Mouse (Mus musculus): ENCODE measurements around the gene Tmc4. TPM values are rescaled to one million over a fixed set of nuclear protein-coding genes. Genes with fewer than 3 reads are reported as not detected.
A peak's percentile ranks its signal among the peaks of the same experiment; 100 is the strongest.

Tmc4 gene
- total RNA-seq, 1 experiment = 2.9 TPM

GRCm38 (mm10) chr7:3664524-3665214 lies 12.7 kb downstream of the Tmc4 start:
- Histone ChIP-seq H3K4me3 (ENCODE audit: insufficient read depth in 1 of 2, low read depth in 1 of 2, low read length in 2 of 2, poor library complexity in 1 of 2, severe bottlenecking in 1 of 2) (peak overlapping the region; percentile 78 to 81), H3K9ac (ENCODE audit: insufficient read depth, low read depth, low read length, poor library complexity, severe bottlenecking) (peak overlapping the region; percentile 80), H3K36me3 (ENCODE audit: control insufficient read depth, insufficient read depth, low read length, poor library complexity, severe bottlenecking) (peaks cover 24% of the 10 kb centered on the region), H3K4me1 (ENCODE audit: control insufficient read depth in 2 of 2, insufficient read depth in 2 of 2, low read length in 2 of 2, poor library complexity in 1 of 2) (peaks cover 0 to 4% of the 10 kb centered on the region in 2 experiments; a peak in 2 of 4 replicates), H3K27ac (ENCODE audit: insufficient read depth, low read depth, low read length, poor library complexity, severe bottlenecking) (no peak overlapping the region), H3K9me3 (ENCODE audit: control insufficient read depth, insufficient read depth, low read depth, low read length) (no peaks in the 10 kb centered on the region)
- no peak for DNase-seq (ENCODE audit: low read depth, low spot score)
- in situ Hi-C loops (cut with MboI; ENCODE audit: low sequenced_read_pairs in 2 of 2, unreplicated experiment in 2 of 2) = no loop called here
- TF ChIP-seq ZC3H11A (IDR thresholded peaks at IDR 0.05; ENCODE audit: borderline replicate concordance, low read depth, low read length) = no peak
- peak; percentile 64 for TF ChIP-seq ZNF384 (IDR thresholded peaks at IDR 0.05; ENCODE audit: low read depth, low read length)
- no peak for TF ChIP-seq CHD2 (IDR thresholded peaks at IDR 0.05; ENCODE audit: low read depth, low read length)
- no peak for TF ChIP-seq HCFC1 (IDR thresholded peaks at IDR 0.05; ENCODE audit: borderline replicate concordance, insufficient read depth, low read length)

DNA sequence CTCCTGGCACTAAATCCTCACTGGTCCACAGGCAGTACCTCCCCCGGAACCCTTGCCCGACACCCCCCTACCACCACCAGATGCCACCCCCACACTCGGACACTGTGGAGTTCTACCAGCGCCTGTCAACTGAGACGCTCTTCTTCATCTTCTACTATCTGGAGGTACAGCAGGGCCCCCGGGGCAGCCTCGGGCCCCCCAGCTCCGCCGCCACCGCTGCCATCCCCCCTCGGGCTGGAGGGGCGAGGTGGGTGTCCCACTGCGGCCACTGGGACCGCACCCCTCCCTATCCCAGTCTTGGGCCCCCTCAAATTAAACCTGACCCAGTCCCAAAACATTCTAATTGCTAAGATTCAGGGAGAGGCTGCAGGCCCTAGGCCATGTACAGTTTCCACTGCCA lies 18.8 kb downstream of the Tmc4 start:
- Histone ChIP-seq H3K4me1 (ENCODE audit: control insufficient read depth in 2 of 2, insufficient read depth in 2 of 2, low read length in 2 of 2, poor library complexity in 1 of 2) (no peaks in the 10 kb centered on the region), H3K36me3 (ENCODE audit: control insufficient read depth, insufficient read depth, low read length, poor library complexity, severe bottlenecking) (peaks cover 81% of the 10 kb centered on the region), H3K9ac (ENCODE audit: insufficient read depth, low read depth, low read length, poor library complexity, severe bottlenecking) (no peak overlapping the region), H3K4me3 (ENCODE audit: insufficient read depth in 1 of 2, low read depth in 1 of 2, low read length in 2 of 2, poor library complexity in 1 of 2, severe bottlenecking in 1 of 2) (no peak overlapping the region), H3K9me3 (ENCODE audit: control insufficient read depth, insufficient read depth, low read depth, low read length) (no peaks in the 10 kb centered on the region), H3K27ac (ENCODE audit: insufficient read depth, low read depth, low read length, poor library complexity, severe bottlenecking) (no peak overlapping the region)
- no peak for DNase-seq (ENCODE audit: low read depth, low spot score)
- no peak for TF ChIP-seq ZNF384 (IDR thresholded peaks at IDR 0.05; ENCODE audit: low read depth, low read length)
- TF ChIP-seq CHD2 (IDR thresholded peaks at IDR 0.05; ENCODE audit: low read depth, low read length) = no peak
- no peak for TF ChIP-seq MAFK (IDR thresholded peaks at IDR 0.05; ENCODE audit: insufficient read depth, low read depth, low read length)
- no peak for TF ChIP-seq ZC3H11A (IDR thresholded peaks at IDR 0.05; ENCODE audit: borderline replicate concordance, low read depth, low read length)
- no peak for TF ChIP-seq HCFC1 (IDR thresholded peaks at IDR 0.05; ENCODE audit: borderline replicate concordance, insufficient read depth, low read length)
- in situ Hi-C loops (cut with MboI; ENCODE audit: low sequenced_read_pairs in 2 of 2, unreplicated experiment in 2 of 2) = no loop called here

- TF ChIP-seq HCFC1 (IDR thresholded peaks at IDR 0.05; ENCODE audit: borderline replicate concordance, insufficient read depth, low read length) (no peak), ZC3H11A (IDR thresholded peaks at IDR 0.05; ENCODE audit: borderline replicate concordance, low read depth, low read length) (no peak), CHD2 (IDR thresholded peaks at IDR 0.05; ENCODE audit: low read depth, low read length) (no peak), MAFK (IDR thresholded peaks at IDR 0.05; ENCODE audit: insufficient read depth, low read depth, low read length) (no peak), ZNF384 (IDR thresholded peaks at IDR 0.05; ENCODE audit: low read depth, low read length) (no peak)
- Histone ChIP-seq H3K36me3 (ENCODE audit: control insufficient read depth, insufficient read depth, low read length, poor library complexity, severe bottlenecking) (peaks cover 91% of the 10 kb centered on the region), H3K4me1 (ENCODE audit: control insufficient read depth in 2 of 2, insufficient read depth in 2 of 2, low read length in 2 of 2, poor library complexity in 1 of 2) (no peaks in the 10 kb centered on the region), H3K4me3 (ENCODE audit: insufficient read depth in 1 of 2, low read depth in 1 of 2, low read length in 2 of 2, poor library complexity in 1 of 2, severe bottlenecking in 1 of 2) (no peak overlapping the region), H3K9ac (ENCODE audit: insufficient read depth, low read depth, low read length, poor library complexity, severe bottlenecking) (no peak overlapping the region), H3K27ac (ENCODE audit: insufficient read depth, low read depth, low read length, poor library complexity, severe bottlenecking) (no peak overlapping the region), H3K9me3 (ENCODE audit: control insufficient read depth, insufficient read depth, low read depth, low read length) (no peaks in the 10 kb centered on the region)
- in situ Hi-C loops (cut with MboI; ENCODE audit: low sequenced_read_pairs in 2 of 2, unreplicated experiment in 2 of 2) = no loop called here
- no peak for DNase-seq (ENCODE audit: low read depth, low spot score)
These were observed 20.4 kb downstream of the Tmc4 start for GRCm38 (mm10) chr7:3656966-3657365.

GRCm38 (mm10) chr7:3646641-3647040 lies 30.7 kb downstream of the Tmc4 start:
- Histone ChIP-seq H3K9me3 (ENCODE audit: control insufficient read depth, insufficient read depth, low read depth, low read length) (no peaks in the 10 kb centered on the region), H3K4me1 (ENCODE audit: control insufficient read depth in 2 of 2, insufficient read depth in 2 of 2, low read length in 2 of 2, poor library complexity in 1 of 2) (peaks cover 2 to 14% of the 10 kb centered on the region in 2 experiments; a peak in 2 of 4 replicates), H3K27ac (ENCODE audit: insufficient read depth, low read depth, low read length, poor library complexity, severe bottlenecking) (no peak overlapping the region), H3K36me3 (ENCODE audit: control insufficient read depth, insufficient read depth, low read length, poor library complexity, severe bottlenecking) (peaks cover 24% of the 10 kb centered on the region), H3K9ac (ENCODE audit: insufficient read depth, low read depth, low read length, poor library complexity, severe bottlenecking) (peak overlapping the region; percentile 98), H3K4me3 (ENCODE audit: insufficient read depth in 1 of 2, low read depth in 1 of 2, low read length in 2 of 2, poor library complexity in 1 of 2, severe bottlenecking in 1 of 2) (peak overlapping the region; percentile 90 to 93)
- in situ Hi-C loops (cut with MboI; ENCODE audit: low sequenced_read_pairs in 2 of 2, unreplicated experiment in 2 of 2) = no loop called here
- no peak for TF ChIP-seq ZNF384 (IDR thresholded peaks at IDR 0.05; ENCODE audit: low read depth, low read length)
- TF ChIP-seq MAFK (IDR thresholded peaks at IDR 0.05; ENCODE audit: insufficient read depth, low read depth, low read length) = no peak
- TF ChIP-seq ZC3H11A (IDR thresholded peaks at IDR 0.05; ENCODE audit: borderline replicate concordance, low read depth, low read length) = no peak
- no peak for TF ChIP-seq CHD2 (IDR thresholded peaks at IDR 0.05; ENCODE audit: low read depth, low read length)
- no peak for TF ChIP-seq HCFC1 (IDR thresholded peaks at IDR 0.05; ENCODE audit: borderline replicate concordance, insufficient read depth, low read length)
- DNase-seq (ENCODE audit: low read depth, low spot score) = no peak

Measured in ES-E14 (cell line).